Mouse (Mus musculus) induced T-regulatory cell, adult 2 months (primary cell): ENCODE measurements around the gene Sdk1.

Experiments
- DNase-seq: peaks from one replicate; pipeline ENCODE4 v3.0.0-alpha.2; 2012; ENCODE audit warnings: low read depth

Gene Sdk1

DNA sequence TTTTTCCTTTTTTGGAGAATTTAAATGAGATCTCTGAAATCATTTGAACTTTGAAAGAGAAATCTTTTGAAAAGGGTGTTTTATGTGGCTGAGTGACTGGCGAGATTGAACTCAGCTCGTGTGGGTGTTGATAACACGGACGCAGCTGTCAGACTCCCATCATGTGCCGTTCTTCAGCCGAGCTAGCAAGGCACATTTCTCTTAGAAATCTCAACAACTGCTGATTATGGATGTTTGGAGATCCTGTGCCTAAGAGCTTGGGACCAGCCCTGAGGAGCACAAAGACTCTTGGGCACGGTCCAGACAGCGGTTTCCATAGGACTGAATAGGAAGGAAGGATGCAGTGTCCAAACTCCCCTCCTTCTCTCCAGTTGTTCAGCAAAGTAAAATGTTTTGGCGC is 648.5 kb downstream of the Sdk1 start:
- no peak for DNase-seq

DNA sequence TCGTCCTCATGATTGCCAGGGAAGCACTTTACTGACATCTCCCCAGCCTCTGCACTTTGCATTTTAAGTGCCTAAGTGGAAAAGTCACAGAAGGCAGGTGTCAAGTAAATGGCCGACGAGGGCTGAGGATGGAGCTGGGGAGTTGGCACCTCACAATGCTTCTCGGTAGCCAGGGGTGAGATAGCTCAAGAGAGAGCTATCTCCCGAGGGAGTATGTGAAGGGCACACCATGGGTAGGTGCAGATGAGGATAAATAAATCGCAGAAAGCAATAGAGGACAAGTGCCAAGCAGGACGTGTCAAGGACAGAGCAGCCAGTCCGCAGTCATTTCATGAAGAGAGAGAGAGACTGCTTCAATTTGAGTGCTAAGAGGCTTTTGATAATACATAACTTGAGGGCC is 655.1 kb downstream of the Sdk1 start:
- DNase-seq: no peak

DNA sequence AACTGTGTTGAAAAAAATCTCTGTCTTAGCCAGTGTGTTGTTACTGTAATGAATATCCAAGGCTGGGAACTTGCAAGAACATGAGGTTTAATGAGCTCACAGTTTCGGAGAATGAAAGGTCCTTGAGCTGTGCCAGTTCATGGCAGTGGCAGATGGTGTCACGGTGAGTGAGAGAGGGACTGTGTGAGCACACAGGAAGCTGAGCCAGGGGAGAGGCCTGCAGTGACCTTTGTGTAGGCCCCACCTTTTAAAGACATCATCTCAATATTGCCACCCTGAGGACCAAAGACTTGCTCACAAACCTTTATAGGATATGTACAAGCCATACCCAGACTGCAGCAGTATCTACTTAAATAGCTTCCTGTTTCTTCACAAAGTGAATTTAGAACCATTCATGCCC is 656.2 kb downstream of the Sdk1 start:
- DNase-seq: no peak

DNA sequence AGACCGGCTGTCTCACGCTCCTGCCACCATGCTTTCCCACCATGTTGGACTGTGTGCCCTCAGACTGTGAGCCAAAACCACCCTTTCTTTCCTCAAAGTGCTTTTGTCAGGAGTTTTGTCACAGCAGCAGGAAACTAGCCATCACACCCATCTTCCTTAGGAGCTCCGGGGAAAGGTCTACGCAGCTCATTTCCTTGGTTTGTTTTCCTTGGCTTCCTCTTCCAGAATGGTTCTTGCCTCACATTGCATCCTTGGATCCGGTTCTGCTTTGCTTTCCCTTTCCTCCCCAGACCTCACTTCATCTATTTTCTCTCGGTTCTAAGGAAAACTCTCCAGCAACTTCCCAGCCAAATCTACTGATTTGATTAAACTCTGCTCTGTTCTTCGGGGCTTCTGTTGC is 658.5 kb downstream of the Sdk1 start:
- DNase-seq: no peak

DNA sequence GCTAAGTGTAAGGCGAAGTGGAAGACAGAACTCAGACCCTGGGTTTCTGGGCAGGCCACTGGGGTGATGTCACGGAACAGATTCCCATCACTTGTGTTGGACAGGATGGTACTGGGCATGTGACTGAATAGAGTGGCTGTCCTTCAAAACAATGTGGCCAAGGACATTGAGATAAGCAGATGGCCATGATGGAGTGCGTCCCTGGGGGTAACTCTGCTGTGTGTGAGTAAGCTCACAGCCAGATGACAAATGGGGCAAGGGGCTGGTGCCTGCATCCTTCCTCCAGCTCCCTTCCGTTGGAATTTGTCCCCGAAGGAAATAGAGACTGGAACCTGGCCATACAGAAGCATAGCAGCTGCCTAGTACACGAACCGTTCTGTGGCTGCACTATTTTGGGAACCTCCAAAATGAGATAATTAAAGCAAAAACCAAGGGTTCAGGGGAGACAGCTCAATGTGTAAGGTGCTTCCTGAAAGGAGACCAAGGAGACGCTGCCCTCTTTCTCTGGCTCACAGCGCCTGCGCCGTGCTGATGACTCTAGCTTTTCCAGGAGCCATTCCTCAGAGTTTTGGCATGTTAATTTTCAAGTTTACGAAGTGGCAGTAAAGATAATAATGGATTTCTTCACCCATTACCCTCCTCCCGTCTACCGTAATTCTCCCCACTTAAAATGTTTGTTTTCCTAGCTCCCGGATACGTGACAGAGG is 661.4 kb downstream of the Sdk1 start:
- DNase-seq: no peak

DNA sequence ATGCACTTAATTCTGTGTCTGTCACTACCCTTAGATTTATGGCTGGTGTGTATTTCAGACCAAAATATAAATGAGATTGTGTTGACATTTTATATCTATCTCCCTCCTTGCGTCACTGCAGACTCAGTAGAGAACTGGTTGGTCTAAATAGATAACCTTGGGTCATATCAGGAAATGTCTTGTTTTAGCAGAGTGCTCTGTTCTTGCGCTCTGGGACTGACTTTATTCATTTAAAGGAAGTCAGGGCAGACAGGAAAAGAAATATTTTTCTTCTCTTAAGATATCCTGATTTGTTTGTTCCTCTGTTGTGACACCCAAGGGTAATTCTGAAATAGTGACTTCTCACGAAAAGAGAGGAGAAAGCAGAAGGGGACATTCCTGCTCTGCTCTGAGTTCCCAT is 669.2 kb downstream of the Sdk1 start:
- no peak for DNase-seq

DNA sequence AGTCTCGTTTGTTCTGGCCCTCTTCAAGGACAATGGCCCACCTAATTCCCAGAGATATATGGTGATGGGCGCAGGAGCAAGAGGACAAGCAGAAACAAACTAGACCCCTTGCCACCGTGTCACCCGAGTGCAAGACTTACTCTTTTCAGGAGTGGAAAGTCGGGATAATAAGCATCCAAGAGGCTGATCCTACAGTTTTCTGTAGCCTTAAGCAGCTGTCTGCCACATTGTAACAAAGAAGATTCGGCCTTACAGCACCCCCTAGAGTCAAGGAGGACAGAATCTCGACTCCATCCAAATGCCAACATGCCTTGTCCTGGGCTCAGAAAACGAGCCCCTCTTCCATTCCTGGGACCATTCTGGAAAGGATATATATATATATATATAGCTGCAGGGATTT is 669.6 kb downstream of the Sdk1 start:
- DNase-seq: no peak

DNA sequence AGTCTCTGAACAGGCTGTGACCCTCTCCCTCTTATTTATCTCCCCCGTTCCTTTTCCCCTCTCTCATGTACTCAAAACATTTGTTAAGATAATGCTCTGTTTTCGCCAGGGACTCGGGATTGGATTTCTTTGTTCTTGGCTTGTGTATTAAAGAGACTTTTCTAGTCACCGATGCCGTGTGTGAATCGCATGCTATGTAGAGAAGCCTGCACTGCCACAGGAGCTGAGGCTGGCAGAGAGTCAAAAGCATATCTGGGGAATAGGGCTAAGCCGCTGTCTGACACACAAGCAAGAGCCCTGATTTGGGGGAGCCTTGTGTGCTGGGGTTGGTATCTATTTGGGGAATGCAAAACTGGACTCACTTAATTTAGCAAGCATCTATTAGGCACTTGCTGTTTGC is 671.6 kb downstream of the Sdk1 start:
- no peak for DNase-seq

DNA sequence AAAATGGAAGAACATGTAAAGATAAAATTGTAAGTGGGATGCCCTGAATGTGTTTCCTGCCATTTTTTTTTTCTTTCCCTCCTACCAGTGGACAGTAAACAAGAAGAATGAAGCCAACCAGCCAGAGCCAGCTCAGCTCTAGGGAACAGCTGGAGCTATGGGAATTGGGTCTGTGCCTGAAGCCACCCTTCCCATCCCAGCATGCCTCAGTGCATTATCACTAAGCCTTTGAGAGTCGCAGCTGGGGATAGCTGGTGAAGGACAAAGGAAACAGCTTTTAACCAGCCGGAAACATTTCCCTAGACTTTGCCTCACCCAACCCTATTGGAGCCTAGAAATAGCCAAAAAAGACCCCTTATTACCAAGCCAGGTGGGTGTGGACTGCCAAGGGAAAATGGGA is 675.7 kb downstream of the Sdk1 start:
- DNase-seq: no peak

DNA sequence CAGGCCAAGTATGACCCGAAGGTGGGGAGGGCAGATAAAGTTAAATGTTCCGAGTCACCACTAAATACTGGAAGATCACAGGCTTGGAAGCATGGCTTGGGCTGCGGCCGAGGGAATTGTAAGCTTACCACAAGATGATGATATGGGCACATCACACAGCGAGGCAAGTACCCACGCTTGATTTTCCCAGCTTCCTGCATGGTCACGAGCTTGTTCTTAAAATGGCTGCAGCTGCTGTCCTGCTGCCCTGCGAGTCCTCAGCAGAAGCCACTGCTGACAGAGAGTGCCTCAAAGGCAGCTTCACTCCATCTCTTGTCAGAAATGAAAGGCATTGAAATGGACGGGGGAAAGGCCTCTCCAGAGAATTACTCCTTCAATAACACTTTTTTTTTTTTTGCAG is 697.7 kb downstream of the Sdk1 start:
- DNase-seq: no peak

DNA sequence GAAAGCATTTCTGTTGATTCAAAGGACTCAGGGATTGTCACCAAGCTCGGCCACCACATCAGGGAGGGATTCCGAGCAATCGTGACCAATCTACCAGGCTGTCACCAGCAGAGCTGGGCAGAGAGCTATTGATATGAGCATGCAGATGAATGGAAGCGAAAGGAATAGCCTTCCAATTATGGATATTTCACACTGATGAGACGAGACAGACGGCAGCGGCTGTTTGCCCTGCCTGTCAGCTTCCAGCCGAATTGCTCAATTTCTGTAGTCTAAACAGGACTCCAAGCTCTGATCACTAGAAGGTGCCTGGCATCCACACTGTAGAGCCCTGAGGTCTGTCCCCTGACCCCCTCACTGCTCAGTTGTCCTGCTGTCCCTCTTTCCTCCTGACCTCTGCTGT is 699.3 kb downstream of the Sdk1 start:
- no peak for DNase-seq

DNA sequence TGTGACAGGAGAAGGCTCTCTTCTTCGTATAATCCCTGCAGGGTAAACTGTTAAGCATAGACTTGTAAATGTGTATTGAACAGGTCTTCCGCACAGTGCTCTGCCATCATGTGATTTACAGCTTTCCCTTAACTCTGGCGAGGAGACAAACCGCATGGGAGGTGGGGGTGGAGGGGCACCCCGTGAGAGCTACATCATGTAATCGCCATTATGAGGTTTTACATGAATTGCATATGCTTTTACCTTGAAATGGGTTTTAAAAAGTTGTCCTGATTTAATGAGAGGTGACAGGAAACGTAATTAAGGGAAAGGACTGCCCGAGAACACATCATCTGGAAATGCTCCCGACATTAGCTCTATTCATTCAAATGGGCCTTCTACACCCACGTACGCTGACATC is 709.5 kb downstream of the Sdk1 start:
- DNase-seq: no peak

DNA sequence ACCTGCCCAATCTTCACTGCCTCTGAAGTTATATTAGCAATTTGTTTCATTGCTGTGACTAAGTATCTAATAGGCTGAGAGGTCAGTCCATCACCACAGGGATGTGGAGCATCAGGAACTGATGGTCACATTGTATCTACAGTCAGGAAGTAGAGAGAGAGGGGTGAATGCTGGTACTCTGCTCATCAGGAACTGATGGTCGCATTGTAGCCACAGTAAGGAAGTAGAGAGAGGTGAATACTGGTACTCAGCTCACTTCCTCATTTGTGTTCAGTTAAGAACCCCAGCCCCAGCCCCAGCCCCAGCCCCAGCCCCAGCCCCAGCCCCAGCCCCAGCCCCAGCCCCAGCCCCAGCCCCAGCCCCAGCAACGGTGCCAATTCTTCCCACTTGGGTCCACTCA is 711.0 kb downstream of the Sdk1 start:
- DNase-seq: no peak

DNA sequence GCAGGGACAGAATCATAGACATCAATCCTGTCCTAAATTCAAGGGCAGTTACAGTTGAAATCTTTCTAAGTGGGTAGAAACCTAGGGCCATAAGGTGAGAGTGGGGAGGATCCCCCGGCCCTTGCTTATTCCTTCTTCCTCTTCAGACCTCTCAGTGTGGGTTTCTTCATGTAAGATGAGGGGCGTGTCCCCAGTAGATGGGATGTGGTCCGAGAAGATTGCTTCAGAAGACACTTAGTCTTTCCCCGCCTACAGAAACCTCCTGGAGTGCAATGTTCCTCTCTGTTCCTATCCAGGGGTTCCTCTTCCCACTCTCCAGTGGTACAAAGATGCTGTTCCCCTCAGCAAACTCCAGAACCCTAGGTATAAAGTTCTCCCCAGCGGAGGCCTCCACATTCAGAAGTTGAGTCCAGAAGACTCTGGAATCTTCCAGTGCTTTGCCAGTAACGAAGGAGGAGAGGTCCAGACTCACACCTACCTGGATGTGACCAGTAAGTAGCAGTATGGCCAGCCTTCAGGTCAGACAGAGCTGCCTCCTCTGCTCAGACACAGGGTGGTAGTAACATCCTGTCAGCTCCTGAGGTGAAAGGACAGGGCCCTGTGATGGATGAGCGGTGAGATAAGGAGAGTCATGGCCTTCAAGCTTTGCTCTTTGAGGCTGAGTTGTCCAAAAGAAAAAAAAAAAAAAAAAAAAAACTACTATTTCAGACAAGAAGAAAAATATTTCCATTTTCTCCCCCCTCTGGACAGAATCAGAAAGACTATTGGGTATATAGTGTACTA is 711.6 kb downstream of the Sdk1 start:
- DNase-seq: no peak

DNA sequence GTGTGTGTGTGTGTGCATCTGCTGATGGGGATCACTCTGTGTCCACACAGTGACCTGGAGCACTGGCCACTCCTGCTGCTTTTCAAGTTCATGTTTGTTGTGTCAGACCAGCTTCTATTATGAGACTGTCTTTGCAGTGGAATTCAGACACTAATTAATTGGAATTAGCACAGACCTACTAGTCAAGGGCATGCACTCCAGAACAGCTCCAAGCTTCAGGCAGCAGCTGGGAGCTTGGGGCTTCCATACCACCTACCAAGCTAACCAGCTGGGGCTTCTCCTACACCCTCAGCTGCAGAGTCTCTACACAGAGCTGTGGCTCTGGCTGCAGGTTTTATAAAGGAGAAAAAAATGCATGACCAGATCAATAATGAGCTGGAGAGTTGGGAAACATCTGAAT is 729.8 kb downstream of the Sdk1 start:
- DNase-seq: no peak

DNA sequence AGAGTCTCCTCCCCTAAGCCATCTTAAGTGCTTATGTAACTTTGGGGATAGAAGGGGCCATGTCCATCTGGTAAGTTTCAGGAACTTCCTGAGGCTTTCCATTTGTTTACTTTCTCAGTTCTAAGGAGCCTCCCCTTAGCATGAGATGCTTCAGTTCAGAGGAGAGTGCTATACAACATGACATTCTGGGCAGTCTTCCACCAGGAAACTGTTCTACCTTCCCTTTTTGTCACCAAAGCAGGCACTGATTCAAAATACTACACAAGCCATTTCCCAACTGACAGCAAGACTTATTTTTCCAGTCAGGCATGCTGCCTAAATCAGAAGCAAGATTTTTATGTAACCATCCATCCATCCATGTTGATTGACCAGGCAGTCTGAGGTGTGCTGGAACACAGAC is 738.2 kb downstream of the Sdk1 start:
- no peak for DNase-seq

DNA sequence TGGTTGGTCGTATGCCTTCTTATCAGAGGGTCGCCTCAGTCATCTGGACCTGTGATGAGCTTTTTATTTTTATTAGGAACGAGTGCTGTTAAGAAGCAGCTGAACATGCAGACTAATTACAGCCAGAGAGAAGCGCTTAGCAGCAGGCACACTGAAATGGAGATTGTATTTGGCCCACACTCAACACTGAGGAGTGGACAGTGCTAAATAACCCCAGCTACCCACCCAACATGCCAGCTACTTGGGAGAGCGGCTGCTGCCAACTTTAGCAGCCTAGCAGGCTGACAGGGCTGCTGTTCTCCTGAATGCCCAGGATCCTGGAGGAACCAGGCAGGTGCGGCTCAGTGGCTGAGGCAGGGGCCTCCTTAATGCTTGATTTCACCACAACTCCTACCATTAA is 739.5 kb downstream of the Sdk1 start:
- DNase-seq: no peak

DNA sequence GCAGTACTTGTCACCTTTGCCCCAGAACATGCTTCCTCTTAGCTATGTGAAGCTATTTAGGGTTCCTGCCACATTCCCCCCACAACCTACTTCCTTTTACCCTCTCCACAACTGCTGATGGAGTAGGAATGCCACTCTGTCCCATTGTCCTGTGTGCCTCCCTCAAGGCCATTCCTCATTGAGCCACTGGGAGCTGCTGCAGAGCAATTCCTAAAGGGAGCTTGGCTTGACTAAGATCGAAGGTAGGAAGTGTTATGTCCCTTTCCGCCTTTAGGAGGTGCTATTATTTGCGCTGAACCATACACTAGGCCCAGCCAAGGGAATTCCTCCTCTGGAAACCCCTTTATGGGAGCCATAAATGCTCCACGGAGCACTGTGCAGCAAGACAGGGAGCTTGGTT is 743.0 kb downstream of the Sdk1 start:
- DNase-seq: no peak

DNA sequence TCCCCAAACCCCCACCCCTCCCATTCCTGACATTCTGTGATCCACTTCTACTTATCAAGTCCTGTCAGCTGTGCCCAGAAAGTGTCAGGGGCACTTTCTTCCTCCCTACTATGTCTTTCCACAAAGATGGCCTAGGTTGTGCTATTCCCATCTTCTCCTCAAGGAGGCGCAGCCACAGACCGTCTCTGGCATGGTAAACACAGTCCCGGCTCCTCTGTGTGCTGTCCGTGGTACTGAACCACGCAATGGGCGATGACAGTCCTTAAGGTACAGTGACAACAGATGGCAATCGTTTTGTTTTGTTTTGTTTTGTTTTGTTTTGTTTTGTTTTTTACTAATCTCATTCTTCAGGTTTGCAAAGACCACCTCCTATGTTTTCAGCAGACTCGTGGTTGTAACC is 743.7 kb downstream of the Sdk1 start:
- DNase-seq: peak; percentile 72

DNA sequence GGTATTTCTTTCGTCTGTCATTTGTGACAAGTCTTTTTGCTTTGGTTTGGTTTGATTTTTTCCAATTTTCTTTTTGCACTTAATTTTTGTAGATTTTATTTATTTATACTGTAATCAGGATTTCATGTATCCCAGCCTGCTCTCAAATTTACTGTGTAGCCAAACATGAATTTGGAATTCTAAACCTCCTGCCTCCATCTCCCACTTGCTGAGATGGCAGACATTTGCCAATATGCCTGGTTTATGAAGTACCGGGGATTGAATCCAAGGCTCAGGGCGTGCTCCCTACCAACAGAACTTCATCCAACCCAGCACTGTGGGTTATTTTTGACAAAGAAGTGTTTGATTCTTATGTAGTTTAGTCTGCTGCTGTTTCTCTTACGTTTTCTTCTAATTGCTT is 744.3 kb downstream of the Sdk1 start:
- no peak for DNase-seq

DNA sequence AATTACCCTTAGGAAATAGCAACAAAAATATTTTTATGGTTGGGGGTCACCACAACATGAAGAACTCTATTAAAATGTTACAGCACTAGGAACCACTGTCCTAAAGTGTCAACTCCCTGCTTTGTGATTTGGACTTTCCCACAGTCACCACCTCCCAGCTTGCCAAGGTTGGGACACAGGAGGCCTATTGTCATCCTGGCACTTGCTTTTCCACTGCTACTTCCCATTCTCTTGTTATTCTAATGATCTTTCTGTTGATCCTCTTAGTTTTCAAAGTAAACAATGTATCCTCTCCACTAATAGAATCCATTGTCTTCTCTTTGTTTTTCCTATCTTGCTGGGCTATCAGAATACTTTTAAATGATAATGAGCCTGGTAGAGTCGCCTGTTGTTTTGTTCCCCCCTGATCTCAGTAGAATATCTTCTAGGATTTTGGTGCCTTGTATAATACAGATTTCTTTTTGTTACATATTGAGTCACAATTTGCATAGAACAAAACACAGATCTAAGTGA is 746.1 kb downstream of the Sdk1 start:
- DNase-seq: no peak

DNA sequence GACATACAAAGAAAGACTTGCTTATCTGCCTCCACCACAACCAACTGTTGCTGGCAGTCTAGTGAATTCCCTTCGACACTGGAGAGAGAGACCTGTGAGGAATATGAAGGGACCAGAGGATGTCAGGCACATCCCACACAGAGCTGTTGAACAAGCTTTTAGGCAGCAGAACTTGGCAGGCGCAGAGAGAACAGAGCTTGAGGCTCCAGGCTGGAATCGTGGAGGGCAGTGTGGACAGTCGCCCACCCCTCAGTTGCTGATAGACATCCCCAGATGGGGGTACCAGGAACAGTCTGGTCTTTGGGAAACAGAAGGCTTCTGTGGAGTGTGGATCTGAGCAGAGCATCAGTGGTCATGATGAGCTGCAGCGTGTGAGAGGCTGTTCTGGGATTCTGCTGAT is 747.4 kb downstream of the Sdk1 start:
- no peak for DNase-seq

DNA sequence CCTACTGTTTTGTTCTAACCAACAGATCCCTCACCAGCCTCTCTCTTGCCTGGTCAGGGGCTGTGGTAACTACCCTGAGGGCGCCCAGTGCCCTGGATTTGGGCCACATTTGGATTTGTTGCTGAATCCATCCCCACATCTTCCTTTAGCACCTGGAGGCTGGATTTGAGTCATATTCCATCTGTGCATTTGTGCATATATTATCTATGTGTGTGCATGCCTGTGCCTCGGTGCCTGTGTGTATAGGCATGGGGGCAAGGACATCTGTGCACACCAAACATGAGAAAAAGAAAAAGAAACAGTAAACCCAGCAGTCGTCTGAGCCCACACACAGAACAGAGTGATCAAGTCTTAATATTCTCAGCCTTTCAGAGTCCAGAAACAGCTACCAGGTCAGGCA is 752.9 kb downstream of the Sdk1 start:
- DNase-seq: no peak

DNA sequence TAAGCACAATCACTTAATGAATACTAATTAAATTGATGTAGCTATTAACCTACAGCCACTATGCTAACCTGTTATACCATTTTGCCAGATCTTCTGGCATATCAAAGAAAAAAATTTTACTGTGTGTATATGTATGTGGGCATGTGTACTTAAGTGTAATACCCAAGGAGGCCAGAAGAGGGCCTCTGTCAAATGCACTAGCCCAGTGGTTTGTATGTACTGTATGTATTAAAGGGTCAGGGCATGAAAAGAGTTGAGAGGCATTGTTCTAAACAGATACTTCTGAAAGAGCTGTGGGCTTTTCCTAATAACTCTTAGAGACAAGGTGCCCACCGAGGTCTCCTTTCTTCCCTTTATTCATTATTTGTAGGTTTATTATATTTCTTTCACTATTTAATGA is 759.0 kb downstream of the Sdk1 start:
- no peak for DNase-seq
